Comparison of ENCODE assay signal across 8 mouse cellular contexts in the genomic region with DNA sequence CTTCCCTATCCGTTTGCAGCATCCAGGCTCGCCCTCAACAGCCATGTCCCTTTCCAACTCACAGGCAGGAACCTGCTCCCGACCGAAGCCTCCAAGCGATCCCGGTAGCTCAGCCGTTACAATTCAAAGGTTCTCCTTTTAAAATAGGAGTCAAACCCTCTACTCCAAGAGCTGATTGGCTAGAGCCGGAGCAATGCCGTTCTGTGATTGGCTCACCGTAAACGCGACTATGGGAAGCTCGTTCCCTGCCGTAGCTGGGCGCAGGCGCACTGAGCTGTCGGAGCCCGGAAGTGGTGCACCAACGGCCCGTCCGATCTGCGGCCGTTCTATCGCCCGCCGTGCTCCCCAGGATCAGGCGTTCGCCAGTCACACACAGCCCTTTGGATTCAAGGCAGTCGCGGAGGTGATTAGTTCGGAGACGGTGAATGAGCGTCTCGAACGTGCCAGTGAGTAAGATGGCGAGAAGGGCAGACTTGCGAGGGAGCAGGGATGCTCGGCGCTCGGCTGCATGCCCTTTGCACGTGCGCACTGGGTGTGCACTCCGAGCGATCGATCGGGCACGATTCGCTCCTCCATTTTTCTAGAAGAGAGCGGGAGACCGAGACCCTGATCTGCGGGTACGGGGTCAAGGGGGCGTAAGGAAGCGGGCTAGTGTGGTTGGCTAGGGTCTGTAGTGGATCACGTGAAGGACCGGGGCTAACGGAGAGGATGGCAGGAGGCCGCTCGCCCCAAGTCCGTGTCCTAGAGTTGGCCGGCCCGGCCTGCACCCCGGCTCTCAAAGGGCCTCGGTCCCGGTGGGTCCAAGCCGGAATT. TPM values are rescaled to one million over a fixed set of nuclear protein-coding genes. Genes with fewer than 3 reads are reported as not detected.
DNase-seq lines count a peak whose midpoint lies in the region; ATAC-seq and TF ChIP-seq lines count a peak whose summit lies in the region.

TSS of gene Aurka (minus strand) at position 125 of the 813 bp plus-strand sequence.
TSS of gene Cstf1 (plus strand) at position 271 of the 813 bp plus-strand sequence.

- TF ChIP-seq EP300 in CH12.LX (IDR thresholded peaks at IDR 0.05; ENCODE audit: low read length) = no peak

- H3K4me2 ChIP-seq in CH12.LX (ENCODE audit: insufficient read depth, low read depth, poor library complexity, severe bottlenecking) = peak within 1 kb of the TSS; percentile 87
- peak within 1 kb of the TSS; percentile 75 for H3K4me2 ChIP-seq in forebrain, embryonic 11.5 days (ENCODE audit: low read depth, low read length, severe bottlenecking)
- H3K4me2 ChIP-seq in heart, embryonic 16.5 days (ENCODE audit: low read depth, low read length) = peak within 1 kb of the TSS; percentile 87
- H3K4me2 ChIP-seq in liver, embryonic 15.5 days = peak within 1 kb of the TSS; percentile 78
- H3K4me2 ChIP-seq in neural tube, embryonic 12.5 days (replicated peaks) = peak within 1 kb of the TSS; percentile 85

- H3K9ac ChIP-seq in CH12.LX (ENCODE audit: insufficient read depth, low read depth) = peak within 1 kb of the TSS; percentile 91
- H3K9ac ChIP-seq in forebrain, embryonic 11.5 days (ENCODE audit: low read length) = peak within 1 kb of the TSS; percentile 96
- H3K9ac ChIP-seq in heart, embryonic 16.5 days (ENCODE audit: low read length) = peak within 1 kb of the TSS; percentile 97
- H3K9ac ChIP-seq in liver, embryonic 15.5 days = peak within 1 kb of the TSS; percentile 81
- peak within 1 kb of the TSS; percentile 84 for H3K9ac ChIP-seq in neural tube, embryonic 12.5 days

- peaks cover 3 to 39% of the 10 kb centered on the region in 2 experiments; a peak in 3 of 4 replicates for H3K4me1 ChIP-seq in CH12.LX (ENCODE audit: control insufficient read depth in 1 of 2, insufficient read depth in 2 of 2)
- peaks cover 14% of the 10 kb centered on the region; the same call in 1 of the 2 replicates for H3K4me1 ChIP-seq in forebrain, embryonic 11.5 days (replicated peaks; ENCODE audit: control insufficient read depth, insufficient read depth, low read length)
- peaks cover 26% of the 10 kb centered on the region for H3K4me1 ChIP-seq in heart, embryonic 16.5 days (ENCODE audit: control insufficient read depth, insufficient read depth, low read length)
- H3K4me1 ChIP-seq in liver, embryonic 15.5 days (replicated peaks) = peaks cover 46% of the 10 kb centered on the region
- peaks cover 29% of the 10 kb centered on the region for H3K4me1 ChIP-seq in neural tube, embryonic 12.5 days

- under 1% methylated on average over 66 of the region's 66 CpGs for WGBS in forebrain, embryonic 11.5 days
- under 1% methylated on average over 66 of the region's 66 CpGs for WGBS in heart, embryonic 16.5 days
- under 1% methylated on average over 66 of the region's 66 CpGs for WGBS in liver, embryonic 15.5 days (ENCODE audit: insufficient replicate concordance)
- WGBS in neural tube, embryonic 12.5 days = under 1% methylated on average over 66 of the region's 66 CpGs

- no peaks in the 10 kb centered on the region for H3K27me3 ChIP-seq in CH12.LX (replicated peaks)
- no peaks in the 10 kb centered on the region for H3K27me3 ChIP-seq in forebrain, embryonic 11.5 days (ENCODE audit: control insufficient read depth, insufficient read depth, low read length)
- no peaks in the 10 kb centered on the region for H3K27me3 ChIP-seq in heart, embryonic 16.5 days (ENCODE audit: control insufficient read depth, insufficient read depth, low read length)
- H3K27me3 ChIP-seq in liver, embryonic 15.5 days = no peaks in the 10 kb centered on the region
- no peaks in the 10 kb centered on the region for H3K27me3 ChIP-seq in neural tube, embryonic 12.5 days (replicated peaks)

- peak within 1 kb of the TSS; percentile 84 for H3K27ac ChIP-seq in CH12.LX (ENCODE audit: insufficient read depth, low read depth)
- H3K27ac ChIP-seq in forebrain, embryonic 11.5 days (ENCODE audit: low read depth, low read length) = peak within 1 kb of the TSS; percentile 79
- H3K27ac ChIP-seq in heart, embryonic 16.5 days (ENCODE audit: low read length) = peak within 1 kb of the TSS; percentile 91
- H3K27ac ChIP-seq in liver, embryonic 15.5 days (replicated peaks) = peak within 1 kb of the TSS; percentile 82
- peak within 1 kb of the TSS; percentile 62 for H3K27ac ChIP-seq in neural tube, embryonic 12.5 days

- H3K36me3 ChIP-seq in CH12.LX (replicated peaks in 1 of 2; ENCODE audit: control insufficient read depth in 1 of 2, insufficient read depth in 1 of 2, low read length in 1 of 2) = peaks cover 38 to 60% of the 10 kb centered on the region in 2 experiments
- H3K36me3 ChIP-seq in forebrain, embryonic 11.5 days (ENCODE audit: control insufficient read depth, insufficient read depth, low read length) = peaks cover 11% of the 10 kb centered on the region; the same call in 1 of the 2 replicates
- peaks cover 39% of the 10 kb centered on the region for H3K36me3 ChIP-seq in heart, embryonic 16.5 days (ENCODE audit: control insufficient read depth, insufficient read depth)
- peaks cover 68% of the 10 kb centered on the region for H3K36me3 ChIP-seq in liver, embryonic 15.5 days (replicated peaks)
- H3K36me3 ChIP-seq in neural tube, embryonic 12.5 days = peaks cover 41% of the 10 kb centered on the region

- TF ChIP-seq POLR2A in CH12.LX (IDR thresholded peaks at IDR 0.05; ENCODE audit: low read depth, low read length) = peak; percentile 82

- TF ChIP-seq RAD21 in CH12.LX (IDR thresholded peaks at IDR 0.05; ENCODE audit: low read depth, low read length) = no peak

- in situ Hi-C loops in CH12.LX (cut with MboI; ENCODE audit: low pct_ligation_motif_present, low pct_unique_long_range_greater_than_20kb, low sequenced_read_pairs) = loop anchor here (5.0 kb wide), 1 partner anchor 72 kb away; the partner anchor contains the start of gene Rtf2

- peak within 1 kb of the TSS; percentile 73 to 93 (median 93) for H3K4me3 ChIP-seq in CH12.LX (replicated peaks in 1 of 3; ENCODE audit: low read depth in 2 of 3, low read length in 2 of 3, poor library complexity in 1 of 3)
- peak within 1 kb of the TSS; percentile 97 for H3K4me3 ChIP-seq in forebrain, embryonic 11.5 days (ENCODE audit: low read depth, low read length)
- H3K4me3 ChIP-seq in heart, embryonic 16.5 days (ENCODE audit: low read length) = peak within 1 kb of the TSS; percentile 87
- peak within 1 kb of the TSS; percentile 74 for H3K4me3 ChIP-seq in liver, embryonic 15.5 days (replicated peaks)
- peak within 1 kb of the TSS; percentile 93 for H3K4me3 ChIP-seq in neural tube, embryonic 12.5 days

- ATAC-seq in forebrain, embryonic 11.5 days (replicated peaks; ENCODE audit: low FRiP score) = peak; percentile 99
- ATAC-seq in heart, embryonic 16.5 days (replicated peaks; ENCODE audit: extremely low read depth, insufficient read depth, low FRiP score) = peak; percentile 99
- peak; percentile 97 for ATAC-seq in liver, embryonic 15.5 days (ENCODE audit: insufficient read depth)
- peak; percentile 97 for ATAC-seq in neural tube, embryonic 12.5 days (ENCODE audit: low FRiP score, low read depth)

- H3K79me2 ChIP-seq in CH12.LX (replicated peaks; ENCODE audit: control insufficient read depth, extremely low read depth, insufficient read depth, poor library complexity, severe bottlenecking) = peaks cover 72% of the 10 kb centered on the region

- peak; percentile 95 for DNase-seq in CH12.LX (ENCODE audit: extremely low read depth)
- DNase-seq in c-Kit-positive CD71-positive TER-119-negative erythroid progenitor cells, embryonic 14.5 days (ENCODE audit: low read depth) = peak; percentile 92
- peak; percentile 95 for DNase-seq in forebrain, embryonic 11.5 days (ENCODE audit: low spot score)
- peak; percentile 97 for DNase-seq in kidney, postnatal 36 days
- DNase-seq in telencephalon, adult 2 months (ENCODE audit: low read depth, low spot score) = peak; percentile 95

- no peak for TF ChIP-seq CTCF in CH12.LX (conservative IDR thresholded peaks at IDR 0.05 in 1 of 2, IDR thresholded peaks at IDR 0.05 in 1 of 2; ENCODE audit: low read depth in 2 of 2, low read length in 2 of 2)

- no peaks in the 10 kb centered on the region for H3K9me3 ChIP-seq in CH12.LX (replicated peaks; ENCODE audit: low read length)
- no peaks in the 10 kb centered on the region for H3K9me3 ChIP-seq in forebrain, embryonic 11.5 days (ENCODE audit: control insufficient read depth, low read length)
- H3K9me3 ChIP-seq in heart, embryonic 16.5 days (replicated peaks; ENCODE audit: control insufficient read depth, low read length) = no peaks in the 10 kb centered on the region
- no peaks in the 10 kb centered on the region for H3K9me3 ChIP-seq in liver, embryonic 15.5 days (replicated peaks)
- H3K9me3 ChIP-seq in neural tube, embryonic 12.5 days = no peaks in the 10 kb centered on the region

- dilution Hi-C loops in CH12.LX (cut with MboI; ENCODE audit: extremely low pct_ligation_motif_present, extremely low pct_unique_long_range_greater_than_20kb, low sequenced_read_pairs) = no loop called here

TF ChIP-seq in CH12.LX, 34 proteins besides CTCF, POLR2A, EP300 and RAD21 (continues in another document):
- TF ChIP-seq ZC3H11A (IDR thresholded peaks at IDR 0.05; ENCODE audit: low read depth, low read length) (no peak), JUND (conservative IDR thresholded peaks at IDR 0.05; ENCODE audit: low read depth, low read length) (no peak), NRF1 (IDR thresholded peaks at IDR 0.05; ENCODE audit: low read depth, low read length) (peak; percentile 90), CHD2 (IDR thresholded peaks at IDR 0.05; ENCODE audit: low read length) (peak; percentile 61), CHD1 (IDR thresholded peaks at IDR 0.05; ENCODE audit: low read depth, low read length) (no peak), ELF1 (IDR thresholded peaks at IDR 0.05; ENCODE audit: low read depth, low read length) (peak; percentile 97)

RNA-seq across cellular contexts. Expression of gene Aurka, which starts in this region (rescaled TPM):
- total RNA-seq in CH12.LX (2012; rRNA removed) (88.6 and 103 TPM in 2 replicates), CH12.LX (2014; rRNA removed) (73.6 and 84.4 TPM in 2 replicates)
- 113 and 128 TPM in 2 replicates for polyA plus RNA-seq in CH12.LX (2012; ENCODE audit: insufficient read length, low read depth)
- polyA plus RNA-seq in forebrain, embryonic 11.5 days (2014; fragmentation: Nextera tagmentation; extraction: Ambion mirVana) = 192 and 193 TPM in 2 replicates
- 88.1 and 92.4 TPM in 2 replicates for polyA plus RNA-seq in heart, embryonic 16.5 days (2015; fragmentation: Nextera tagmentation; extraction: Ambion mirVana)
- polyA plus RNA-seq in liver, embryonic 15.5 days (2015; fragmentation: Nextera tagmentation; extraction: Ambion mirVana) = 129 and 132 TPM in 2 replicates
- 84.6 and 87.3 TPM in 2 replicates for polyA plus RNA-seq in neural tube, embryonic 12.5 days (2016; fragmentation: Nextera tagmentation; extraction: Ambion mirVana)

RNA-seq across cellular contexts. Expression of gene Cstf1, which starts in this region (rescaled TPM):
- total RNA-seq in CH12.LX (2012; rRNA removed) = 44.2 and 52.1 TPM in 2 replicates
- 59.0 and 62.1 TPM in 2 replicates for total RNA-seq in CH12.LX (2014; rRNA removed)
- polyA plus RNA-seq in CH12.LX (2012; ENCODE audit: insufficient read length, low read depth) = 49.6 and 53.2 TPM in 2 replicates
- polyA plus RNA-seq in forebrain, embryonic 11.5 days (2014; fragmentation: Nextera tagmentation; extraction: Ambion mirVana) = 52.5 and 53.3 TPM in 2 replicates
- polyA plus RNA-seq in heart, embryonic 16.5 days (2015; fragmentation: Nextera tagmentation; extraction: Ambion mirVana) = 24.5 and 32.2 TPM in 2 replicates
- 20.7 and 20.8 TPM in 2 replicates for polyA plus RNA-seq in liver, embryonic 15.5 days (2015; fragmentation: Nextera tagmentation; extraction: Ambion mirVana)
- 37.7 and 38.9 TPM in 2 replicates for polyA plus RNA-seq in neural tube, embryonic 12.5 days (2016; fragmentation: Nextera tagmentation; extraction: Ambion mirVana)

Comparison
In these comparisons a context has a peak if more than half of its experiments do, and no peak if none do; other contexts are left out.
1. Peak in every context shown above with its lines: DNase-seq, ATAC-seq, H3K4me3 ChIP-seq and H3K27ac ChIP-seq.